Mouse (Mus musculus) intestine, embryonic 14.5 days (tissue): Measurements from ENCODE around the gene Fam71f1. TPM values are rescaled to one million over a fixed set of nuclear protein-coding genes. Genes with fewer than 3 reads are reported as not detected.

Experiments used
- ATAC-seq: fragments of 200-750 bp; cut with Nextera tagmentation; replicated peaks from 2 replicates; pipeline ENCODE4 v1.8.0; 2017; ENCODE audit warnings: low read depth, moderate number of reproducible peaks, moderate TSS enrichment, moderate library complexity; ENCODE audit not compliant: low FRiP score, low TSS enrichment
- DNase-seq: peaks from one replicate; pipeline ENCODE4 v3.0.0-alpha.2; 2018; ENCODE audit warnings: low spot score
- H3K27ac ChIP-seq: fragments of 300-500 bp; sonication (generic); 2 replicates; pipeline ENCODE4 v1.5.1; 2014; ENCODE audit warnings: low read depth, mild to moderate bottlenecking, control low read depth
- H3K27me3 ChIP-seq: fragments of 300-500 bp; sonication (generic); replicated peaks from 2 replicates; pipeline ENCODE4 v1.6.1; 2014; ENCODE audit warnings: low read length, control low read depth; ENCODE audit not compliant: control insufficient read depth, insufficient read depth
- H3K36me3 ChIP-seq: fragments of 300-500 bp; sonication (generic); 2 replicates; pipeline ENCODE4 v1.6.1; 2014; ENCODE audit warnings: low read length, control low read depth; ENCODE audit not compliant: control insufficient read depth, insufficient read depth
- H3K4me1 ChIP-seq: fragments of 300-500 bp; sonication (generic); replicated peaks from 2 replicates; pipeline ENCODE4 v1.6.1; 2014; ENCODE audit warnings: low read length, control low read depth, mixed read lengths; ENCODE audit not compliant: control insufficient read depth, insufficient read depth
- H3K4me2 ChIP-seq: fragments of 300-500 bp; sonication (generic); 2 replicates; pipeline ENCODE4 v1.6.1; 2014; ENCODE audit warnings: low read length
- H3K4me3 ChIP-seq: fragments of 300-500 bp; sonication (generic); 2 replicates; pipeline ENCODE4 v1.5.1; 2014; ENCODE audit warnings: low read depth, low read length, control low read depth, mixed read lengths
- H3K9ac ChIP-seq: fragments of 300-500 bp; sonication (generic); 2 replicates; pipeline ENCODE4 v1.6.1; 2014; ENCODE audit warnings: mild to moderate bottlenecking, low read length
- H3K9me3 ChIP-seq: fragments of 300-500 bp; sonication (generic); 2 replicates; pipeline ENCODE4 v1.6.1; 2016; ENCODE audit warnings: low read length, control low read depth; ENCODE audit not compliant: control insufficient read depth
- WGBS: fragments of 180-500 bp; shearing (Covaris S2); extraction: QIAGEN DNeasy Blood & Tissue Kit; methylation state at CpG from one replicate; pipeline ENCODE4 v1.1.7; 2014; 5-methylcytosine and 5-hydroxymethylcytosine counted together
- polyA plus RNA-seq: library from polyadenylated mRNA; unstranded; fragments of >200 nt; fragmentation: Nextera tagmentation; extraction: Ambion mirVana; gene quantifications from 2 replicates; pipeline ENCODE4 v1.2.1, GENCODE M21; 2014

Fam71f1 gene
- polyA plus RNA-seq, 1 experiment from 2014 or later, result 0.11 TPM

DNA sequence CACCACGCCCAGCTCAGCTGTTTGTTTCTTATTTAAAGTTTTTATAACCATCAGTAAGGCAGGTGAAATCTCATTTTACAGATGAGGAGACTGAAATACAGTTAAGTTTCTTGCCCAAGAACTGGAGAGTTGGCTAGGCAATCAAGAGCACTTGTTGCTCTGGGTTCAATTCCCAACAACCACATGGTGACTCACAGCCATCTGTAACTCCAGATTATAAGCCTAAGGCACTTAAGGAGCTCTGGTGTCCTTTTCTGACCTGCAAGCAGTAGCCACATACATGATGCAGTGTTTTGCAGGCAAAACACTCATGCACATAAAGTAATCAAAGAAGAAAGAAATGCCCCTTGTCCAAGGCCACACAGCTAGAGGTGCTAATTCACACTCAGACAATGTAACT, 46.3 kb downstream of the Fam71f1 start:
- H3K36me3 ChIP-seq, result peaks cover 65% of the 10 kb centered on the region
- DNase-seq, result no peak
- no peaks in the 10 kb centered on the region for H3K4me1 ChIP-seq
- H3K4me3 ChIP-seq, result no peak overlapping the region
- H3K9ac ChIP-seq, result no peak overlapping the region
- no peaks in the 10 kb centered on the region for H3K27me3 ChIP-seq
- no peak for ATAC-seq
- H3K9me3 ChIP-seq, result no peaks in the 10 kb centered on the region
- no peak overlapping the region for H3K4me2 ChIP-seq
- WGBS, result 96% methylated on average over 1 of the region's 1 CpGs
- no peak overlapping the region for H3K27ac ChIP-seq

DNA sequence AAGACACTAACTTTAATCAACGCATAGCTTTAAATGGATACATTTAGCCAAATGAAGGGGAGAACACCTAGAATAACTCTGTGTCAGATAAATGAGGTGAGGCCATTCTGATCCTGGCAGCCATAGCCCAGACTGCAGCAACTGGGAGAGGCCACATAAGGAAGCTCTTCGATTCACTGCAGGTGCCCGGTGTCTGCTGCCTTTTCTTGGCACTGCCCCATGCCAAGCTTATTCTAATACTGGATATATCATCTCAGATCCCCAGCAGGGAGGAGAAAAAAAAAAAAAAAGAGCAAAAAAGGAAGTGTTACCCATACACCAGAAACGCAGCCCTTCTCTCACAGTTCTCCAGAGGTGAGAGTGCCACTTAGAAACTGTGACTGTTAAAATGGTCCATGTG, 58.4 kb downstream of the Fam71f1 start:
- 90% methylated on average over 4 of the region's 4 CpGs for WGBS
- Histone ChIP-seq H3K9ac (no peak overlapping the region), H3K27ac (no peak overlapping the region), H3K27me3 (no peaks in the 10 kb centered on the region), H3K4me2 (no peak overlapping the region), H3K36me3 (peaks cover 57% of the 10 kb centered on the region), H3K4me1 (no peaks in the 10 kb centered on the region), H3K9me3 (no peaks in the 10 kb centered on the region), H3K4me3 (no peak overlapping the region)
- DNase-seq (no peak), ATAC-seq (no peak)

- Histone ChIP-seq H3K27ac (no peak overlapping the region), H3K36me3 (peaks cover 44% of the 10 kb centered on the region), H3K4me2 (no peak overlapping the region), H3K9ac (no peak overlapping the region), H3K4me3 (no peak overlapping the region), H3K4me1 (no peaks in the 10 kb centered on the region), H3K9me3 (no peaks in the 10 kb centered on the region), H3K27me3 (no peaks in the 10 kb centered on the region)
- ATAC-seq (no peak), DNase-seq (no peak)
- 94% methylated on average over 10 of the region's 10 CpGs for WGBS
These were observed 59.7 kb downstream of the Fam71f1 start for GRCm38 (mm10) chr6:29378678-29379077.

GRCm38 (mm10) chr6:29379954-29380353, 61.0 kb downstream of the Fam71f1 start:
- H3K4me1 ChIP-seq, result no peaks in the 10 kb centered on the region
- no peak overlapping the region for H3K27ac ChIP-seq
- peaks cover 32% of the 10 kb centered on the region for H3K36me3 ChIP-seq
- H3K4me3 ChIP-seq, result no peak overlapping the region
- 94% methylated on average over 6 of the region's 6 CpGs for WGBS
- ATAC-seq (no peak), DNase-seq (no peak)
- H3K27me3 ChIP-seq, result no peaks in the 10 kb centered on the region
- H3K4me2 ChIP-seq, result no peak overlapping the region
- no peaks in the 10 kb centered on the region for H3K9me3 ChIP-seq
- no peak overlapping the region for H3K9ac ChIP-seq

- WGBS, result 58% methylated on average over 2 of the region's 2 CpGs
- ATAC-seq (no peak), DNase-seq (no peak)
These were observed 63.5 kb downstream of the Fam71f1 start for GRCm38 (mm10) chr6:29382442-29382841.

More at GRCm38 (mm10) chr6:29382442-29382841, 63.5 kb downstream of the Fam71f1 start:
- H3K4me1 ChIP-seq, result no peaks in the 10 kb centered on the region
- H3K4me3 ChIP-seq, result no peak overlapping the region
- H3K9ac ChIP-seq, result no peak overlapping the region
- no peaks in the 10 kb centered on the region for H3K9me3 ChIP-seq
- H3K4me2 ChIP-seq, result no peak overlapping the region
- H3K36me3 ChIP-seq, result peaks cover 7% of the 10 kb centered on the region
- no peak overlapping the region for H3K27ac ChIP-seq
- no peaks in the 10 kb centered on the region for H3K27me3 ChIP-seq

Other genes starting within 250 kb of the Fam71f1 start
- gene Rbm28, start 154.1 kb upstream of the Fam71f1 start, polyA plus RNA-seq, result 44.6 and 49.7 TPM in 2 replicates
- 0.52 and 0.78 TPM in 2 replicates for gene Prrt4, start 139.6 kb upstream of the Fam71f1 start, polyA plus RNA-seq
- 47.5 and 48.1 TPM in 2 replicates for gene Impdh1, start 102.8 kb upstream of the Fam71f1 start, polyA plus RNA-seq
- 38.1 and 42.8 TPM in 2 replicates for gene Hilpda, start 46.7 kb upstream of the Fam71f1 start, polyA plus RNA-seq
- gene Fam71f2, start 39.5 kb upstream of the Fam71f1 start, polyA plus RNA-seq, result 0.20 and 0.48 TPM in 2 replicates
- 331 and 354 TPM in 2 replicates for gene Calu, start 28.9 kb downstream of the Fam71f1 start, polyA plus RNA-seq
- gene Opn1sw, start 69.3 kb downstream of the Fam71f1 start, polyA plus RNA-seq, result 0.41 and 0.69 TPM in 2 replicates
- gene Ccdc136, start 77.2 kb downstream of the Fam71f1 start, polyA plus RNA-seq, result 12.3 and 14.7 TPM in 2 replicates
- 14.7 and 15.8 TPM in 2 replicates for gene Flnc, start 114.1 kb downstream of the Fam71f1 start, polyA plus RNA-seq
- 291 and 300 TPM in 2 replicates for gene Atp6v1f, start 148.6 kb downstream of the Fam71f1 start, polyA plus RNA-seq
- gene Atp6v1fnb, start 152.3 kb downstream of the Fam71f1 start, polyA plus RNA-seq, result 0.28 TPM in 1 of 2 replicates, not detected in the other
- gene Kcp, start 188.8 kb downstream of the Fam71f1 start, polyA plus RNA-seq, result 25.2 and 28.6 TPM in 2 replicates
- gene Irf5, start 207.5 kb downstream of the Fam71f1 start, polyA plus RNA-seq, result 6.9 and 7.7 TPM in 2 replicates